Mouse (Mus musculus) megakaryocyte, embryonic 14.5 days (primary cell): ENCODE measurements around the gene Naif1.

Experiments used
- FLI1 ChIP-seq: IDR thresholded peaks from 2 replicates; pipeline ENCODE4 v1.6.1; 2012; ENCODE audit warnings: low read length, inconsistent platforms, mixed read lengths
- GATA1 ChIP-seq: IDR thresholded peaks from 3 replicates; pipeline ENCODE4 v1.6.1; 2012; ENCODE audit warnings: mixed read lengths, low read length, inconsistent platforms, borderline replicate concordance

- TF ChIP-seq GATA1 (no peak), FLI1 (no peak)
Measured at GRCm38 (mm10) chr2:32499365-32499764, 49.1 kb downstream of the Naif1 start.
